Mouse (Mus musculus): ENCODE measurements at regions not wholly inside any gene's neighbourhood (a gene's known extent, or its start where the extent isn't known, plus 50 kb on each side); places are given as distances from the start of the nearest gene placed in this dataset.
"Not testable (repeated sequence)": the region's sequence is repeated elsewhere in the genome, so short reads cannot be mapped to it uniquely, and the experiment has no call there.

DNA sequence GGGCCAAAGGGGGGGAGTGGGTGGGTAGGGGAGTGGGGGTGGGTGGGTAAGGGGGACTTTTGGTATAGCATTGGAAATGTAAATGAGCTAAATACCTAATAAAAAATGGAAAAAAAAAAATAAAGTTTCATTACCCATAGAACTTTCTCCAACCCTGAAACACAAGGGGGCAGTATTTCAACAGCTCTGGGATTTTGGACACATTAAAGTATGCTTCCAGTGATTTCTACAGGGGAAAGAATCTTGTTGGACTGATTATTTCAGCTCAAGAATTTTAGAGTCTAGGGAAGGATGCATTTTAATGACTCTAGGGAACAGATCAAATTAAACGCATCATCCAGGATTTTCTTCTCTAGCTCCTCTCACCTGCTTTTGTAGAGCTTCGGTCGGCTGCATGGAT, 345.9 kb downstream of the Nrcam start:
- not testable (repeated sequence) for DNase-seq (ENCODE audit: low spot score in 2 of 2)

DNA sequence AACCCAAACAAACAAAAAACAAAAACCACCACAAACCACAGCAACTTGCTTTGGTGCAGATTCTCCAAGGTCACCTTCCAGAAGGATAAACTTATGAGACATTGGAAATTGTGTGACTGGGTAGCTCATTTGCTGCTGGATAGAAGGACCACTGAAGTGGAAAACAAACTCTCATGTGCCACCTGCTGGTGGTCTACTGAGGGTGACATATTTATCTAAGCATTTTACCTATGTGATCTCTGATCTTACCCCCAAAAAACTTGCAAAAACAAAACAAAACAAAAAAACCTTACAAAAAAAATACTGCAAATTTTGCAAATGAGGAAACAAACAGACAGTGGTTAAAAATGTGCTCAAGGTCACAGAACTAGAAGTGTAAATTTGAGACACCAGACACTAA, 346.3 kb downstream of the Nrcam start:
- peak in 1 of 2 experiments; percentile 4 for DNase-seq (ENCODE audit: low spot score in 2 of 2)
